Mouse (Mus musculus): ENCODE results near the gene Piga. TPM values are rescaled to one million over a fixed set of nuclear protein-coding genes. Genes with fewer than 3 reads are reported as not detected.

Gene Piga
- 1 to 10 TPM; 1.9 to 3.0 TPM for total RNA-seq (2021)
- long read RNA-seq, experiment 1, partial matches to known transcripts: 1 of 6 reads
- long read RNA-seq, experiment 1, other reads (novel, unspliced or antisense): 1 of 6 reads
- long read RNA-seq, experiment 2, partial matches to known transcripts: 0 of 1 reads
- long read RNA-seq, experiment 2, other reads (novel, unspliced or antisense): 0 of 1 reads

DNA sequence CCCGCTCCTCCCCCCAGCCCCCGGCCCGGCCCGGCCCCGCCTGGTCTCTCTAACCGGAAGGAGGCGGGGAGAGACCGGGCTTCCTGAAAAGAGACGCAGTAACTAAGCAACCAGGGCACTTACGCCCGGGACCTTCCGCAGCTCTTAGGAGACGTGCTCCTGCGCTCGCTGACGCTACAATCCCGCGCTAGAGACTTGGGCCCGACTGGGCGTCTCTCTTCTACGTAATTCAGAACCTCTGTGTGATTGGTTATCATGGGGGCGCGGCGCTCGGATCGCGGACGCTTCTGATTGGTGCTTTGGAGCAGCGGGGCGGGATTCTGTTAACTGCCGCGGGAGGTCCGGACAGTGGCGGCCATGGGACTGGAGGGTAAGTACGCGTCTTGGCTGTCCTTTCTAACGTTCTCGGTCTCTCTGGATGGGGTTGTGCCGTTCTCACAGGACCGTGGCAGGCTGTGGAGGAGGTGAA, at the start of gene Piga:
Piga (plus strand) TSS at position 317 of the 469 bp plus-strand sequence.
- DNase-seq: peak; percentile 78

DNA sequence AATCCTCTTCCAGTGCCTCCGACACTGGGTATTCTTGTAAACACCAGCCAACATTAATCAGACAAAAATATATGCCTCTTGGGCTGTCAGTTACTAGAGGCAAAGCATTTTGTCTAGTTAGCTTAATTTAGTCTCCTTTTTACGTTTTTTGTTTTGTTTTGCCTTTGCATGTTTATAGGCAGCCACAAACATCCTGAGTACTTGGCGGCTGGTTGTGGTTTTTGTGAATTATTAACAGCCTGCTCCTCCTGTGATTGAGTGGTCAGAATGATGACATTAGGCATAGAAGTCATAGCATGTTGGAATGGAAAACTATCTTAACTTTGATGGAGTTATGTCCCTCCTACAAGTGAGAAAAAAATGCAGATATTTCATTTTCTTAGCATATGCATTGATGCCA, 49.0 kb upstream of the Piga start:
- no peak for DNase-seq

DNA sequence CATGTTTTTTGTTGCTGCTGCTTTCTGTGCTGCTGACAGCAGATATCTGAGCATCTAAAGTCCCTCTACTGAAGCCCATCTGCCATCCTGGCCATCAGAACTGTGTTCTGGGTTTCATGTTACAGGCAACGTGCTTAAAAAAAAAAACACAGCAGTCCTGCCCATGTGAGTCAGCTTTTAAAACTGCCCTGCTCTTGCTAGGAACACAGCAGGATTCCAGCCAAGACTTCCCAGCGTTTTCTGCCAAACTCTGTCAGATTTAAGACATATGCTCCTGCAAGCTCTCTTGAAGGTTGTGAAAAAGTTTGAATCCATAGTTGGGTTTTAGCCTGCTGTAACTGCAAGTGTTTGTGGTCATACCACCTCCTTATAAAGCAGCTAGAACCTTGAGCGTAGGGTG, 46.5 kb upstream of the Piga start, which contains the start of gene Vegfd:
Vegfd (plus strand) TSS at position 298 of the 400 bp plus-strand sequence.
- DNase-seq: peak; percentile 6

DNA sequence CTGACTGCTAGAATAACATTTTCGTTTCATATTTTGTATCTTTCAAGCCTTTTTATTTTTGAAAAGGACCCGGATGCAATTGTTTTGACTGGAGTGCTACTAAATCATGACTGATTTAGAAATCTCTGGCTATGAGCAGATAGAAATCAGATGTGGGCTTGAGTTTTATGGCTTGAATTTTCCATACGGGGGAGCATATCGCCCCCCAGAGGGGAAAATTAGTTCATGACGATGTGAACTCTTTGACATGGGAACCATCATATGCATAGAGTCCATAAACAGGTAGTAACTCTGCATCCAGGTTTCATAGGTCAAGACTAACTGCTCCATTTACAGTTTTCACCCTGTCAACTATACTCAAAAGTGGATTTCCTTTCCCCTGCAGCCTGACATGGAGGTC, 45.0 kb upstream of the Piga start:
- DNase-seq: no peak

DNA sequence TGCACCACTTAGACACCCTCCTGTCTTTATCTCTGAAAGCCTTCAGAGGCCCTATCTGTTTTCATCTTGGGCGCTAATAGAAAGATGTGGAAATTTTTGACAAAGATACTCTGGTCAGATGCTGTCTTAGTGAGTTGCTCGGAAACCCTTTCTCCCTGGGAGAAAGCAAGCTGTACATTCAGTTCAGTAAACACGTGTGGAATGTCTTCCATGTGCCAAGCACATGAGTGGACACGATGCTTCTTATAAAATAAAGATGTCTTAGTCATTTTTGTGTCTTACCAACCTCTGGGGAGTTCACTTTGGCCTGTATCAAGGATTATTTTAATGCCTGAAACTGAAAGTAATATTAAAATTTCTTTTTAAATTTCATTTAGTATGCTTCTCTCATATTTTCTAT, 39.9 kb upstream of the Piga start:
- DNase-seq: no peak

DNA sequence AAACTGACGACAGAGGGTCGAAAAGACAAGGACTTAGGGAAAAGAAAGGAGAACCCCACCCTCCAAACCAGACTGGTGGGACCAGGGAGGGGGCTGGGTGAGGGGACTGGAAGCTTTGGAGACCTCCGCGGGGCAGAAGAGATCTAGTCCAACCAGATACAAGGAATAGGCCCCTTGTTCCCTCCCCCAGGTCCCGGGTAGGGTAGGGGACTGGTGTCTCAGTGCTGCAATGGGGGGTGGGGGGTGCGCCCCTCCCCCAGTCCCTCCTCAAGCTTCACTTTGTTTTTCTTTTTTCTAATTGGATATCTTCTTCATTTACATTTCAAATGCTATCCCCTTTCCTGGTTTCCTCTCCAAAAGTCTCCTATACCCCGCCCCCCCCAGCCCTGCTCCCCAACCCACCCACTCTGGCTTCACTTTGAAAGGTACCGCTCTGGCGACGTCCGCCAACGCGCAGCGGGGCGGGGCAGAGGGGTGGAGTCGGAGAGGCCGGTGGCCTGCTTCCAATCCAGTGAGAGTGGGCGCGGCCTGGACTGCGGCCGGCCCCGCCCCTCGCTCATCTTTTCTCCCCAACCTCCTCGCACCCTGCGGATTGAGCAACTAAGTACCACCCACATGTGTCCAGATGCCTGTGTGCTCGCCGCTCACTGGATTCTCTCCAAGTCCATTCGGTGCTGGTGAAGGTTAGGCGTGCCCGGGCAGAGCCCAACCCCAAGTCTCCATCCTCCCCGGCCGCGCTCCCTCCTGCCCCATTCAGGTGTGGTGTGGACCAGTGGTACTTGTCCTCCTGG, 37.8 kb upstream of the Piga start:
- peak; percentile 72 for DNase-seq

DNA sequence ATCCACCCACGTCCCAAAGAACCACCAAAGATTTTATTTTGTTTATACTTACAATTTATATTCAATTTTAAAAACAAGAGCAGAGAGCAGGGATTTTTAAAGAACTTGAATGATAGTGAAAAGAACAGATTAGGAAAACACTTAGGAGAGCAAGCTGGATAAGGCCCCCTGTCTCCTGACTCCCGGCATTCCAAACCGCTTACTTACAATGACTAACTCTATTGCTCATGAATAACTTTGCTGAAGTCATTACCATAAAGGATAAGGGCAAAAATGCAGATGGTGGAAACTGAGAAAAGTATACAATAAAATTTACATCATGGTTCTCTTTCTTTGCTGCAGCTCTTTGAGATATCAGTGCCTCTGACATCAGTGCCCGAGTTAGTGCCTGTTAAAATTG, 25.5 kb upstream of the Piga start:
- no peak for DNase-seq

DNA sequence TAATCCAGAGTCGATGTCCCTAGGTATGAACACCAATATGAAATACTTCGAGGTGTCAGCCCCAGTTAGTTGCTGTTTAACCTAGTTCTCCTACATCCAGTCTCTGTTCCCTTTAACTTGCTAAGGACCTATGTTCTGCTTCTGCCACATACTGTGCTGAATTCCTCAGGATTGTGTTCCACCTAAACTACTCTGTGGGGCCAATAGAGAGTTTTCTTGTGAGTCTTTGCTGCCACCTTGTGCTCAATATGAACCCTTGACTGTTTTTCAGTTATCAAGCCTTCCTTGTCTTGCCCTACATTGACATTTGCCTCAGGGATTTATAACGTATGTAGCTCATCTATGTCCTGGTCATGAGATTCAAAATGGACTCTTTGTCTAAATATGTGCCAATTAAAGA, 21.1 kb upstream of the Piga start:
- no peak for DNase-seq

DNA sequence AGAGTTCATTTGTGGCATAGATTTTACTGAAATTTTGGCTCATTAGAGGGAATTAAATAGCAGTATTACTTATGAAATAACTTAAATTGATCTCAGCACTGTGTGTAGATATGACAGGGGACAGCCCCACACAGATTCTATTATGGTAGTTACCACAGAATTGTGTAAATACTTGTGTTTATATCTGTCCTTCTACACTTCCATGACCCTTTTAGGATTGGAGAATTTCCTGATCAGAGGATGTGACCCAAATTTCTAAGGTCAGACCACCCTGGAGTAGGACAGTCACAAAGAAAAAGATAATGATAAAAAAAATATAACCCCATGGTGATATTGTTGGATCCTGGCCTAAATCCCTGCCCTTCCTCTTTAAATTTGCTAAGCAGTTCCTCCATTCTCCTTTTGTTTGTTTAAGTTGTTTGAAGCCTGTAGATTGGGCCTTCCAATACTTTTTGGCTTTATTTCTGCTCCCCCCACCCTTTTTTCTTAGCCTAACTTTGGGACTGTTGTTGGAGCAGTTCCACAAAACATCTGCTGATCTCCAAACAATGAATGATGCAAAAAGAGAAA, 14.4 kb upstream of the Piga start:
- DNase-seq: no peak

DNA sequence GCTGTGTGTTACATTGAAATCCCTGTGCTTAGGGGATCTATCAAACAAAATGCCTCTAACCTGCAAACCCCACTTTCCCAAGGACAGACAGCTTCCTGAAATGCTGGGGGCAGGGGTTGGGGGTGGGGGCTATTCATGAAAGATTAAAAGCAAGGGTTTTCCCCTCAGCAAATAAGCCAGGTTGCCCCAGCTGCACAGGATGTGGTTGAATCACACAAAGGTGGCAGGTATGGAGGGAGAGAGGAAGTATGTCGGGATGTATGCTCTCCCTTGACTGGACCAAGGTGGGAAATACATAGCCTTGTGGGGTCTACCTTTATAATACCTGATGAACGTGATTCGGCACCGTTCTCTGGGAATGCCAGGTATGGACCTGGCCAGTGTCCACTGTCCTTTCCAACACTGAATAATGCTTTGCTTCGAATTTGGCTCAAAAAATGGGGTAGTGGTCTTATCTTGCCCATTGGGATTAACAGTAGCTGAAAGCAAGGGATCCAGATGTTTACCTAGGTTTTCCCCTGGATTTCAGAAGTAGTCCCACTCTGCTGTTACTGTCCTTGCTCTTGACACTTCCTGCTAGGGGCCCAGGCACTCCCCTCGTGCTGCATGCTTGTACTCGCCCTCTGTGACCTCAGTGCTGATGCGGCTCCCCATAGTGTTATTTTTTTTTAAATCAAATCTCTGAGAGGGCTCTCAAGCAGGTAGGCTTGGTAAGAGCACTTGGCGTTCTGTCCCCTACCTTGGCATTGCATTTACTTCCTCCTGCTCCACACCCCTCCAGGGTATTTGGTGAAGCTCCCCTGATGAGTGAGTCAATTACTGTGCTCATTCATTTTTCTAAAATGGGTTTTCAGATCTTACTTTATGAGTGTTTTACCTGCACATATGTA, 13.2 kb upstream of the Piga start:
- DNase-seq: no peak

DNA sequence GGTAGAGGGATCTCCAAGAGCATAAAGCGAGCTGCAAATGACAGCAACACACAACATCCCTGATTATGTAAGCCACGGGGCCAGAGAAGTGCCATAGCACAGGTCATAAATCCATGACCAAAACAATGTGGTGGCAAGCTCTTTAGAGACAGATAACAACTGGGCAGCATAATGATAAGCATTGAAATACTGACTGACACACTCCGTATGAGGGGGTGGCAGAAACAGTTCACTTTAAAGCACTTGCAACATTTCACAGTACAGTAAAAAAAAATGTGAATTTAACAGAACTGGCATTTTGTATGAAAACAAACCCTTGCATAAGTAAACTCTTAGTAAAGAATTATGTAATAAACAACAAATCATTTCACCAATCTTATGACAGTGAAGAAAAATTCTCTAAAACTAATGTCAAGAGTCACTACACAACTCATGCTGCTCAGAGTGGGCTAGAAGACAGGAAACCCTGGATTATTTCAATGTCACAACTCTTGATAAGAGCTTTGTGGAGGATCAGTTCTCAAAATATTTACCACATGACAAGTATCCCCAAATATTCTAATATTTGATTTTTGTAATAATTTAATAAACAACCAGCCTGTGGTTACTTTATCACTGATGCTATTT, 11.2 kb upstream of the Piga start:
- DNase-seq: no peak

DNA sequence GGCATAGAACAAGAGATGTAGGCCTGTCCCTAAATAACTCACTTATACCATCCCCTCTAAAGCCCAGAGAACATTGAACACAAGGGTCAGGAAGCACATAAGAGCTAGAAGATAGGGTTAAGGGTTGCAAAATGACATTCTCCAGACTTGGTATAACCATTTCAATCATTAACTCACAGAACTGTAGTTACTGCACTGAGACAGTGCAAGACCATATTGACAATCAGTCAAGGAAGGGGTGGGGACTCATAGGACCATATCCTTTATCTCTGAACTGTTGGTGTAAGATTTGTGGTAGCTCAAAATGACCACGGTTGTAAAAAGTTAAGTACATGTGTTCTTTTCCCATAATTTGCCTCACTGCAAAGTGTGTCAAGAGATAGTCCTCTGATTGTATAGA, 9.0 kb upstream of the Piga start:
- no peak for DNase-seq

DNA sequence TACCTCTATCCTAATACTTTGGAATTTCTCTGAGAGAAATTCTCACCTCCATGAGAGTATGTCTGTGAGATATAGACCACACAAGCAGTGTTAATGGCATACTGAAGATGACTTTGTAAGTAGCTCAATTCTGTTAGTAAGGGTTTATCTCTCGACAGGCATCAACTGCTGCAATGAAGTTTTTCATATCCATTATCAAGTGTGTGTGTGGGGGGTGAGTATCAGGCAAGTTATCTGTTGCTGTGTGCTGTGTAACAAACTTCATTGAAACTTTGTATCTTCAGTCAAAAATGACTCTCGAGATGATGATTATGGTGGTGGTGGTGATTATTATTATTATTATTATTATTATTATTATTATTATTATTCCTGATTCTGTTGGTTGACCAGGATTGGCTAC, 2.8 kb upstream of the Piga start:
- no peak for DNase-seq

DNA sequence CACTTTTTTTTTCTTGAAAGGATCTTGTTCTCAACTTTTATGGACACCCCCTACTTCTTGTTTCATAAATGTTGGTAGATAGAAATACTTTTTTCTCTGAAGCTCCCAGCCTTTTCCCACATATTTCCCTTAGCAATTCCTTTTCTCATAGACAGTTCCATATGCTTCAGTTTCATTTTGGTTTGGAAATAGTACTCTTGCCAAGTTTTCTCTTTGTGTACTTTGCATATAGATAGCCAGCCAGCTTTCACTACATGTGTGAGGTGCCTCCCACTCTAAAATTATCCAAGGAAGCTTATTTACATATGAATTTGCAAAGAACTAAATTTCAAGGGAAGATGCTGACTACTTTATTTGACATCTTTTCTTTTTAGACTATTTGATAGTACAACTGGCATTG, 1.6 kb upstream of the Piga start:
- DNase-seq: no peak

DNA sequence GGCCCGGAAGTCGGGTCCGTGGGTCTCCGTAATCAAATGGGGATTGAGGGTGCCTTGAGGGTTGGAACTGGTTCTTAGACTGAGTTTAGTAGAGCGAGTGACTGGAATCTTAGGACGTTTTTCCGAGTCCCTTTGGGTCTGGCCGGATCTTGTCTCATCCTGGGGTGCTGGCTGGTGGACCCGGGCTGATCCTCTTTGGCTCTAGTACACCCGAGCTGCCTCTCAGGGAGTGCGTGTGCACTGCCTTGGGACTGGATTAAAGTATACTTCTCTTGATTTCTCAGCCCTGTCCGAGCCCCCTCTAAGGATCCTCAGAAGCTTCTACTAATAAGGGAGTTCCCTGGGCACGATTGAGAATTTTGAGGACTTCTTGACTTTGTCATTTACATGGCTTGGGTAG, 368 bp downstream of the Piga start:
- no peak for DNase-seq

DNA sequence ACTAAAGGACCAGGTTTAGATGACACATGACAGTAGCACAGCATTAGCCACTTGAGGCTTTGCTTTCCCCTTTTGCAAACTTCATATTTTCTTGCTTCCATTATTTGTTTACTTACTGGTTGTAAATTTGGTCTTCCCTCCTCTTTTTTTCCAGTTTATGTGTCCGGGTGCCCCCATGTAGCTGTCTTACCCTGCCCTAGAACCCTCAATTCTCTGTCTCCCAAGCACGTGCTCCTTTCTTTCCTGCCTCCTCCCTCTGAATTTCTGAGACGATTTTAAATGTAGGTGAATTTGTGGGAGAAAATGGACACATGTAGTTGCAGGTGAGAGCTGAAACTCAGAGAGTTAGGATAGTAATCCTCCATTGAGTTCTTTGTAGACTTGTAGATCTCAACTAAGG, 931 bp downstream of the Piga start:
- no peak for DNase-seq

DNA sequence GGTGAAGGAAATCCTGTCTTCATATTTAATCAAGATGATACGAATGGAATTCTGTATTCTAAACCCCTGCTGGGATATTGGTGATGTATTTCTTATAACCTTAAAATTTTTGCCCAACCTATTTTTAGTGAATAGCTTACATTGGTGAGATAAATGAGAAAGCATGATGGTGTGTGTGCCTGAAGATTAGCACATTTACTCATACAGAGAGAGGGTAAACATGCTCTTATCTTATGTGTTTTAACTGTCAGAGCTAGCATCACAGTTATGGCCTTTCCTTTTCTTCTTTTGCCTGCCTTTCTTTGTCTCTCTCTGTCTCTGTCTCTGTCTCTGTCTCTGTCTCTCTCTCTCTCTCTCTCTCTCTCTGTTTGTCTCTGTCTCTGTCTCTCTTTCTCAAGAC, 5.2 kb downstream of the Piga start:
- no peak for DNase-seq

DNA sequence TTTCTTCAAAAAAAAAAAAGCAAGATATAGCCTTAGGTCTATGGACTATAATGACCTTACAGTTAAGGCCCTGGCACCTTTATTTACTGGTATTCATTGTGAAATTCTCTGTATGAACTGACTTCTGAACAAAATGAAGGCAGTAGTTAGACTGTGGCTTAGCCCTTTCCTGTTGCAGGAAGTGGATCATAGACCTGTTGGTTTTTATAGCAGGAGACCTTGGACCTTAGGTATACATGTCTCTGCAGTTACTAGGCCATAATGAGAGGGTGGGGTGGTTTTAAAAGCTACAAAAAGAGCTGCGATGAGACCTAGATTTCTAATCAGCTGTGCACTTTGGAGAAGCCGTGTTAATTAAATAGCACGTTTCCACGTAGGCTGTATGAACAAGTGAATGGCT, 7.7 kb downstream of the Piga start:
- DNase-seq: no peak

DNA sequence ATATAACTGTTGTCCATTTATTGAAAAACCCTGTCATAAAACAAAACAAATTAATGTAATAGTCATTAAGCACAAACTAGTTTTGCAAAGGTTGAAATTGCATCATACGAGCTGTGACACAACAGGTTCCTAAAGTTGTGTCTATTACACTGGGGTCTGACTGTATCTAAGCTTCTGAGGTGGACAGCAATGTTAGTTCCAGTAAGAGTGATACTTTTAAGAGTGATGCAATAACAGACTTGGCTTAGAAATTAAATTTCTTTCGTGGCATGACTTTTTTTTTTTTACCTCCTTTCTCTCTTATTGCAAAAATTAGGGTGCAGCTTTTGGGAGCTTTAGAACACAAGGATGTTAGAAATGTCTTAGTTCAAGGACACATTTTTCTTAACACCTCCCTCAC, 8.6 kb downstream of the Piga start:
- DNase-seq: no peak

DNA sequence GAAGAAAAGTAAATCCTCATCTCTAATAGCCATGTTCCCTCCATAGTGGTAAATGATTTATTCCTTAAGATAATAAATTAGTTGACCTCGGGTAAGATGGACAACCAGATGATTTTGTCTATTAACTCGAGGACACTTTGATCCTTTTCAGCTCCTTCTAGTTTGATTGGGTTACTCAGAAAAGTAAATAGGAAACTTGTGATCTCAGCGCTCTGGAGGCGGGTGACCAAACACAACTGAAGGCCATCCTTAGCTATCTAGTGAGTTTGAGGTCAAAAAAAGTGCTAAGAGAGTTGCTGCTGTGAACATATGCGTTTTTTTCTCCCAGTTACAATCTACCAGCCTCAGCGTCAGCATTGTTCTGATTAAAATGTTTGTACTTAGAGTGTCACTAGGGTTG, 11.0 kb downstream of the Piga start:
- DNase-seq: no peak

DNA sequence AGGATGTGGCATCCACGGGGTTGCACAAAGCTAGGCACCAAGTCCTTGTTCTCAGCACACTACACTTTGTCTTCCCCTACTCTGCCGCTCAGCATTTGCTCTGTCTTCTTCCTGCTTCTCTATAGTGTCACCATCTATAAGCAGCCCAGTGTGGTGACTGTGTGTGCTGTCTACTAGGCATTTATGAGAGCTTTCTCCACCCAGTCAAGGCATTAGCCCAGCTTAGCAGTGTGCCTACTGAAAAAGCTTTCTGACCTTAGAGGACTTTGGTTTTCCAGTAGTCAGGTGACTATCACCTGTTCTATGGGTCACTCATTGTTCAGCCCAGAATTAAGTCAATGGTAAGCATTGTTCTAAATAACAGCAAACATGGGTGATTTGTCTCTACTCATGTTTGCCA, 11.5 kb downstream of the Piga start:
- DNase-seq: no peak

DNA sequence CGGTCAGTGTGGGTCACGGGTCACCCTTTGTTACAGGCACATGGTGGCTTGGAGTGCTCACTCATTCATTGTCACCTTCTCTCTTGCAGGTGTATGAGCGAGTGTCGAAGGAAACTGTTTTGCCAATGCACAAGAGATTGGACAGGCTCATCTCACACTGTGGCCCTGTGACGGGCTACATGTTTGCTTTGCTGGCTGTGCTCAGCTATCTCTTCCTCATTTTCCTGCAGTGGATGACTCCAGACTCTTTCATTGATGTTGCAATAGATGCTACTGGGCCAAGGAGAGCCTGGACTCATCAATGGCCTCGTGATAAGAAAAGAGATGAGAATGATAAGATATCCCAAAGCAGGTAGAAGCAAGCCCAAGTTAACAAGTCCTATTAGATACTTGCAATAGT, 12.0 kb downstream of the Piga start:
- DNase-seq: no peak
